Mouse (Mus musculus) megakaryocyte, embryonic 14.5 days (primary cell): ENCODE measurements at regions not wholly inside any gene's neighbourhood (a gene's known extent, or its start where the extent isn't known, plus 50 kb on each side); places are given as distances from the start of the nearest gene placed in this dataset.

Experiments
- FLI1 ChIP-seq: IDR thresholded peaks from 2 replicates; pipeline ENCODE4 v1.6.1; 2012; ENCODE audit warnings: low read length, inconsistent platforms, mixed read lengths
- GATA1 ChIP-seq: IDR thresholded peaks from 3 replicates; pipeline ENCODE4 v1.6.1; 2012; ENCODE audit warnings: mixed read lengths, low read length, inconsistent platforms, borderline replicate concordance

GRCm38 (mm10) chr1:158163411-158163810, 192.7 kb downstream of the Brinp2 start:
- TF ChIP-seq GATA1 (no peak), FLI1 (no peak)
